Mouse (Mus musculus) spleen, postnatal 10 days (tissue): ENCODE measurements at regions not wholly inside any gene's neighbourhood (a gene's known extent, or its start where the extent isn't known, plus 50 kb on each side); places are given as distances from the start of the nearest gene placed in this dataset.
A peak's percentile ranks its signal among the peaks of the same experiment; 100 is the strongest.

Source experiments
- DNase-seq, 2 experiments: peaks; one replicate each; pipeline ENCODE4 v3.0.0; 2021 to 2022; ENCODE audit warnings: low spot score in 2 of 2

- no peak for DNase-seq
Measured at GRCm38 (mm10) chr3:54103098-54103497, 52.7 kb upstream of the Trpc4 start.

- no peak for DNase-seq
Measured at GRCm38 (mm10) chr3:54083634-54084033, 72.2 kb upstream of the Trpc4 start.

- no peak for DNase-seq
Measured at GRCm38 (mm10) chr3:54076461-54076860, 79.4 kb upstream of the Trpc4 start.

DNA sequence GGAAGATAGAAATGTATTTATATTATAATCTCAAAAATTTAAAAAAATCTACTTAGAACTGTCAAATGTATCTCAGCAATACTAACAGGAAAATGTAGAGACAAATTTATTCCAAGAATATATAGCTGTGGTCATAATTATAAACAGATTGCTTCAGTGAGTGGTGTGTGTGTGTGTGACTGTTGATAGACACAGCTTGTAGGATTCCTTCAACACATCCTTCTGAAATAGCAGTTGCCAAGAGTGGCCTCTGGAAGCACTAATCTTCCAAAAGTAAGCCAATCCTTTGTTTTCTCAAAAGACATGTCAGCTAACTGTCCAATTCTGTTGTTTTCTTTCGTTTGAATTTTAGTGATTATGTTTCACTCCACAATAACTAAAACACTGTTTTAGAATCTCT, 95.2 kb upstream of the Trpc4 start:
- no peak for DNase-seq

DNA sequence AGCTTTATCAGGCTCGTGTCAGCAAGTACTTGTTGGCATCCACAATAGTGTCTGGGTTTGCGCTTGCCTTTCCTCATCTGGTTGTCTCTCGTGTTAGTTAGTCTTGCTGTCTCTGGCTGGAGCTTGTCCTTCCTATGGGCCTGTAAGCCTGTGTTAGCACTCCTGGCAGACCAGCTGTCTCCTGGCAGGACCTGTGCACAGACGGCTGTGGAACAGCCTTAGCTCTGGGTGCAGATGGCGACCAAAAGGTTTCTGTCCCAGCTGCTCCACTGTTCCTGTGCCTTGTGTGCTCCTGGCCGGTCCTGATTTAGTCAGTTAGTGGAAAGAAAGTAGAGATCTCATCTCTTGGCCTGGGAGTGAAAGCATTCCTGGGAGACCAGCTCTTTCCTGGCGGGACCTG, 101.5 kb upstream of the Trpc4 start:
- DNase-seq, result no peak

- no peak for DNase-seq
Measured at GRCm38 (mm10) chr3:54049370-54049769, 106.5 kb upstream of the Trpc4 start.

DNA sequence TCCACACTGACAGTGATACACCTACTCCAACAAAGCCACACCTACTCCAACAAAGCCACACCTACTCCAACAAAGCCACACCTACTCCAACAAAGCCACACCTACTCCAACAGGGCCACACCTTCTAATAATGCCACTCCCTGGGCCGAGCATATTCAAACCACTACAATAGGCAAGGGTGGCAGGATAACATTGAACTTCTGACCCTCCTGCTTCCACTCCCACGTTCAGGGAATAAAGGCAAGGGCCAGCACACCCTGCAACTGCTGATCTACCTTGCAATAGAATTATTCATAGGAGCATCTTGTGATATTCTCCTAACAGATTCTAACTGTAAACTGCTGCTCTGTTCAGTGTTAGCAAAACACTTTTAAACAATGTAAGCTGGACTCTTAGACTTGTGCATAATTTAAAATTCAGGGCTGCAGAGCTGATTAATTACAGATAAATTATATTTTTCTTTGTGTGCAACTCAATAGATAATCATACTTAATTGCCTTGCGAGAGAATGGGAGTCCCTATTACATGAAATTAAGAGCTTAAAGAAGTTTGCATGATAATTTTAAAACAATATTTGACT, 107.7 kb upstream of the Trpc4 start:
- no peak for DNase-seq

- no peak for DNase-seq
Measured at GRCm38 (mm10) chr3:54027365-54027764, 128.5 kb upstream of the Trpc4 start.

- DNase-seq, result no peak
Measured at GRCm38 (mm10) chr3:54020196-54020595, 135.6 kb upstream of the Trpc4 start.

GRCm38 (mm10) chr3:54017943-54018649, 137.7 kb upstream of the Trpc4 start:
- no peak for DNase-seq

GRCm38 (mm10) chr3:54016877-54017276, 139.0 kb upstream of the Trpc4 start:
- no peak for DNase-seq

GRCm38 (mm10) chr3:54011016-54011415, 144.8 kb upstream of the Trpc4 start:
- no peak for DNase-seq

DNA sequence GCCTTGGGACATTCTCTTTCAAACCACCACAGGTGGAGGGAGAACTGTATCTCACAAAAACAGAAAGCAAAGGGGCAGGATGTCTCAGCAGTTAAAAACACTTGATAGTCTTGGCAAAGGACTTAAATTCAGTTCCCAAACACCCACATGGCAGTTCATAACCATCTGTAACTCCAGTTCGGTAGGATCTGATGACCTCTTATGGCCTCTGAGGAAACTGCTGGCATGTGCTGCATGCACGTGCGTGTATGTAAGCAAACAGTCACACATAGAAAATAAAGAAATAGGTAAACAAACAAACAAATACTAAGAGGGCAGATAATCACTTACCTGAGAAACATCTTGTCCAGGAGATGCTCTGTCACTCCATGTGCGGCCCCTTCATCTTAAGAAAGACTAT, 129.4 kb upstream of the Ufm1 start:
- DNase-seq, result peak in 1 of 2 experiments; percentile 24

GRCm38 (mm10) chr3:53988796-53989195, 125.2 kb upstream of the Ufm1 start:
- DNase-seq, result no peak

DNA sequence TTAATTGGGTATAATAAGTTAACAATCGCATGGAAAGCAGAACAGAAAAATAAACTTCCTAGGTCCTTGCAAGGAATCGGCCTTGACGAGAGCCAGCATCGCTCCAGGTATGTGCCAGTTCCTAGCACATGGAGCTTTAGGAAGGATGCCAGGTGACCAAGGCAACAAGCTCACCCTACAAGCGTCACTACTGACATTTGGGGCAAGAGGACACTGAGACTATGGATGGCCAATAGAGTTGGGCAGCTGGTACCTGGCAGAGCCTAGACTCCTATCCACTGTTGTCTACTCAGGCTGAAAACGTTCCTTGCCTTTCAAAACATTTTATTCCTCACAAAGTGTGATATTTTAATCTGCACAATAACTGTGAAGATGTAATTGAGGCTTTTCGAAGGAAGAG, 124.6 kb upstream of the Ufm1 start:
- no peak for DNase-seq

- DNase-seq, result no peak
Measured at GRCm38 (mm10) chr3:53987316-53987715, 123.7 kb upstream of the Ufm1 start.

- DNase-seq, result no peak
Measured at GRCm38 (mm10) chr3:53984743-53985550, 121.3 kb upstream of the Ufm1 start.

GRCm38 (mm10) chr3:53982311-53982710, 118.7 kb upstream of the Ufm1 start:
- no peak for DNase-seq

GRCm38 (mm10) chr3:53981585-53981984, 118.0 kb upstream of the Ufm1 start:
- peak in 1 of 2 experiments; percentile 34 for DNase-seq

- DNase-seq, result peak in 1 of 2 experiments; percentile 41
Measured at GRCm38 (mm10) chr3:53977379-53978080, 113.9 kb upstream of the Ufm1 start.

DNA sequence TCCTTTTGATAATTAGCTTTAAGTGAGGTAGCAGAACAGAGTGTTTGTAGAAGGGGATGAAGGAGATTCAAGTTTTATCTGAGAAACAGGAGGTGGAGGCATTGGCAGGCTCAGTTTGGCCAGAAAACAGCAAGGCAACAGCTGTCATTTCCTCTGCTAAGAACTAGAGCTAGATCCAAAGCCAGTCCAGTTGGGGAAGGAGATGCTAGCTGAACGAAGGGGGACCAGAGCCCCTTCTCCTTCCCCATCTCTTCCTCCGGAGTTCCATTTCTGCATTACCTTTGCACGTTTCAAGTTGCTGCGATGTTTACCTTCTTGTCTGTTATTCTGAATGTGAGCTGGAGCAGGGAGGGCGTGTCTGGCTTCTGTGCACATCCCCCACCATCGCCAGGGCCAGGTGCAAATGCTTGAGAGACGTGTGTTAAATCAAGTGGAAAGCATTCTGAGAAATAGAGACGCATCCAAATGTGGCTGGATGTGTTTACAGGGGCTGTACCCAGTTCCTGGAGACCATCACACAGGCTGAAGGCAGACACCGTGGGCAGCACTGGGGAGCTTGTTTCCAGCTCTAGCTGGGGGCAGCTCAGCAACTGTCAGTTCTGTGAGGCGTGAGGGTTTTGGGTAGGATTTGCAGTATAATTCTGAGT, 111.4 kb upstream of the Ufm1 start:
- peak in 1 of 2 experiments; percentile 58 for DNase-seq
